Mouse (Mus musculus): ENCODE results near the gene Rtraf. TPM values are rescaled to one million over a fixed set of nuclear protein-coding genes. Genes with fewer than 3 reads are reported as not detected.

The Rtraf gene
- polyA plus RNA-seq, 1 experiment from 2014 or later: 236 TPM

GRCm38 (mm10) chr14:19839600-19840332 lies 16.1 kb upstream of the Rtraf start:
- Histone ChIP-seq H3K4me1 (ENCODE audit: control insufficient read depth, insufficient read depth, low read length) (no peaks in the 10 kb centered on the region), H3K27ac (ENCODE audit: low read depth, low read length) (no peak overlapping the region), H3K4me2 (ENCODE audit: low read depth) (peak overlapping the region; percentile 32), H3K27me3 (ENCODE audit: control insufficient read depth, insufficient read depth, low read length) (no peaks in the 10 kb centered on the region), H3K9ac (ENCODE audit: low read length) (peak overlapping the region; percentile 38), H3K4me3 (ENCODE audit: low read depth, low read length) (no peak overlapping the region), H3K36me3 (ENCODE audit: control insufficient read depth, insufficient read depth, low read length) (no peaks in the 10 kb centered on the region), H3K9me3 (ENCODE audit: control insufficient read depth, low read length) (no peaks in the 10 kb centered on the region)
- DNase-seq (ENCODE audit: low spot score): peak; percentile 63
- peak; percentile 53; the same call in 1 of the 2 replicates for ATAC-seq (ENCODE audit: insufficient read depth, low FRiP score, low TSS enrichment)
- WGBS: 28% methylated on average over 15 of the region's 15 CpGs

DNA sequence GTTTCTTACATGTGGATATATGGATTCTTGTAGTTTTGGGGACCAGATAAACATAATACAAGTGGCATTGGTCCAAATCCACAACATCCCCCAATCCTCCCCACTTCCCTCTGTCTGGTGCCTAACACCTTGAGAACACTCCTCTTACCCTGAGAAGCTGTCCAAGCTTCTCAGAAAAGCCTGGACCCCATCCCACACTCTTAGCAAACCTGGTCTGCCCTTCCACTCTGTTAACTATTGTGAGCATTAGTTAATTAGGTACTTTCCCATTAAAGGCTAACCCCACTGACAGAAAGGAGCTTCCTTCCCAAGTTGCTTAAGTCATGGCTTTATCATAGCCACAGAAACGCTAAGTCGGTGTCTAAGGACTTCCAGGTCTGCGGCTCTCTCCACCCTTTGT lies 12.7 kb upstream of the Rtraf start:
- 93% methylated on average over 3 of the region's 3 CpGs for WGBS
- Histone ChIP-seq H3K9me3 (ENCODE audit: control insufficient read depth, low read length) (no peaks in the 10 kb centered on the region), H3K36me3 (ENCODE audit: control insufficient read depth, insufficient read depth, low read length) (no peaks in the 10 kb centered on the region), H3K9ac (ENCODE audit: low read length) (no peak overlapping the region), H3K27me3 (ENCODE audit: control insufficient read depth, insufficient read depth, low read length) (no peaks in the 10 kb centered on the region), H3K4me1 (ENCODE audit: control insufficient read depth, insufficient read depth, low read length) (no peaks in the 10 kb centered on the region), H3K4me3 (ENCODE audit: low read depth, low read length) (no peak overlapping the region), H3K27ac (ENCODE audit: low read depth, low read length) (no peak overlapping the region), H3K4me2 (ENCODE audit: low read depth) (no peak overlapping the region)
- DNase-seq (ENCODE audit: low spot score) (no peak), ATAC-seq (ENCODE audit: insufficient read depth, low FRiP score, low TSS enrichment) (no peak)

DNA sequence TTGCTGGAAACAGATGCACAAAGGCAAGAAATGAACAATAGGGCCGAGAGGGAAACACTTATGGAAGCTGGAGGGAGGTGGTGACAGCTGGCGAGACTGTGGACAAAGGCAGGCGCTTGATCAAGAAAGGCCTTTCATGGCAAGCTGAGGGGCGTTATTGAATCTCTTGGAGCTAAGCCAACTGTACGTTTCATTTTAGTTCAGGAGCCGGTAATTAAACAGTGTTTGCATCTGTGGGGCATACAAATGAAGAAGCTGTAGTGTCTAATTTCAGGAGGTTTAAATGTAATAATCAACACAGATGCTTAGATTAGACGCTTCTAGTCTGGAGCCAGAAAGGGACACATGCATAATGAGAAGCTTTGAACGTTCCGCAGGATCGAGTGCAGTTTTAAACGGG lies 1.9 kb upstream of the Rtraf start:
- H3K4me3 ChIP-seq (ENCODE audit: low read depth, low read length): no peak overlapping the region
- H3K27me3 ChIP-seq (ENCODE audit: control insufficient read depth, insufficient read depth, low read length): no peaks in the 10 kb centered on the region
- 61% methylated on average over 11 of the region's 11 CpGs for WGBS
- H3K36me3 ChIP-seq (ENCODE audit: control insufficient read depth, insufficient read depth, low read length): peaks cover 5% of the 10 kb centered on the region
- H3K9me3 ChIP-seq (ENCODE audit: control insufficient read depth, low read length): no peaks in the 10 kb centered on the region
- H3K4me1 ChIP-seq (ENCODE audit: control insufficient read depth, insufficient read depth, low read length): peaks cover 9% of the 10 kb centered on the region; the same call in 1 of the 2 replicates
- DNase-seq (ENCODE audit: low spot score) (peak; percentile 53), ATAC-seq (ENCODE audit: insufficient read depth, low FRiP score, low TSS enrichment) (peak; percentile 32; the same call in 1 of the 2 replicates)
- H3K4me2 ChIP-seq (ENCODE audit: low read depth): no peak overlapping the region
- H3K9ac ChIP-seq (ENCODE audit: low read length): peak overlapping the region; percentile 32; the same call in 1 of the 2 replicates
- H3K27ac ChIP-seq (ENCODE audit: low read depth, low read length): peak overlapping the region; percentile 67

DNA sequence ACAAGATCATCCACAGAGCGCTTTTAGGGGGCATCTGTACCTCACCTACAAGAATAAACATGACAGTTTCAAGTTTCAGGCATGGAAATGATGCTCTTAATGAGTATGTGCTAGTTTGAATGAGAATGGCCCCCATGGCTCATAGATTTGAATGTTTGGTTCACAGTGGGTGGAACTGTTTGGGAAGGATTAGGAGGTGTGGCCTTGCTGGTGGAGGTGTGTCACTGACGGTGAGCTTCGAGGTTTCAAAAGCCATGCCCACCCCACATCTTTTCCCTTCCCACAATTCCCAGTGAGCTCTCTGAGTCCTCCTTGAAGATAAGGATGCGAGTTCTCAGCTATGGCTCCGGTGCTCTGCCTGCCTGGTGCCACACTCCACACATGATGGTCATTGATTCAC lies 1.9 kb downstream of the Rtraf start:
- H3K27ac ChIP-seq (ENCODE audit: low read depth, low read length): no peak overlapping the region
- no peaks in the 10 kb centered on the region for H3K27me3 ChIP-seq (ENCODE audit: control insufficient read depth, insufficient read depth, low read length)
- no peaks in the 10 kb centered on the region for H3K9me3 ChIP-seq (ENCODE audit: control insufficient read depth, low read length)
- ATAC-seq (ENCODE audit: insufficient read depth, low FRiP score, low TSS enrichment) (no peak), DNase-seq (ENCODE audit: low spot score) (no peak)
- no peak overlapping the region for H3K4me3 ChIP-seq (ENCODE audit: low read depth, low read length)
- peaks cover 7% of the 10 kb centered on the region for H3K36me3 ChIP-seq (ENCODE audit: control insufficient read depth, insufficient read depth, low read length)
- no peak overlapping the region for H3K9ac ChIP-seq (ENCODE audit: low read length)
- no peak overlapping the region for H3K4me2 ChIP-seq (ENCODE audit: low read depth)
- H3K4me1 ChIP-seq (ENCODE audit: control insufficient read depth, insufficient read depth, low read length): peaks cover 9% of the 10 kb centered on the region; the same call in 1 of the 2 replicates
- 98% methylated on average over 5 of the region's 5 CpGs for WGBS

- Histone ChIP-seq H3K4me2 (ENCODE audit: low read depth) (no peak overlapping the region), H3K27me3 (ENCODE audit: control insufficient read depth, insufficient read depth, low read length) (no peaks in the 10 kb centered on the region), H3K9ac (ENCODE audit: low read length) (no peak overlapping the region), H3K4me3 (ENCODE audit: low read depth, low read length) (no peak overlapping the region), H3K27ac (ENCODE audit: low read depth, low read length) (no peak overlapping the region), H3K36me3 (ENCODE audit: control insufficient read depth, insufficient read depth, low read length) (peaks cover 18% of the 10 kb centered on the region), H3K4me1 (ENCODE audit: control insufficient read depth, insufficient read depth, low read length) (0 out of 2 replicates have a peak, but pooled peaks cover 2% of the 10 kb centered on the region), H3K9me3 (ENCODE audit: control insufficient read depth, low read length) (no peaks in the 10 kb centered on the region)
- ATAC-seq (ENCODE audit: insufficient read depth, low FRiP score, low TSS enrichment): no peak
- whole genome bisulfite sequencing: 18% methylated on average over 1 of the region's 1 CpGs
- peak; percentile 81 for DNase-seq (ENCODE audit: low spot score)
These were observed 5.7 kb downstream of the Rtraf start for GRCm38 (mm10) chr14:19817949-19818348.

GRCm38 (mm10) chr14:19813061-19813460 lies 10.6 kb downstream of the Rtraf start:
- H3K36me3 ChIP-seq (ENCODE audit: control insufficient read depth, insufficient read depth, low read length): peaks cover 13% of the 10 kb centered on the region; the same call in 1 of the 2 replicates
- WGBS: 86% methylated on average over 2 of the region's 2 CpGs

GRCm38 (mm10) chr14:19809934-19810333 lies 13.7 kb downstream of the Rtraf start:
- no peak for DNase-seq (ENCODE audit: low spot score)
- Histone ChIP-seq H3K27me3 (ENCODE audit: control insufficient read depth, insufficient read depth, low read length) (no peaks in the 10 kb centered on the region), H3K9ac (ENCODE audit: low read length) (no peak overlapping the region), H3K9me3 (ENCODE audit: control insufficient read depth, low read length) (no peaks in the 10 kb centered on the region), H3K4me1 (ENCODE audit: control insufficient read depth, insufficient read depth, low read length) (no peaks in the 10 kb centered on the region), H3K4me3 (ENCODE audit: low read depth, low read length) (no peak overlapping the region), H3K27ac (ENCODE audit: low read depth, low read length) (no peak overlapping the region), H3K4me2 (ENCODE audit: low read depth) (no peak overlapping the region), H3K36me3 (ENCODE audit: control insufficient read depth, insufficient read depth, low read length) (peaks cover 8% of the 10 kb centered on the region)
- no peak for ATAC-seq (ENCODE audit: insufficient read depth, low FRiP score, low TSS enrichment)
- WGBS: 84% methylated on average over 10 of the region's 10 CpGs

More at GRCm38 (mm10) chr14:19813061-19813460, 10.6 kb downstream of the Rtraf start:
- Histone ChIP-seq H3K27ac (ENCODE audit: low read depth, low read length) (no peak overlapping the region), H3K4me2 (ENCODE audit: low read depth) (no peak overlapping the region), H3K9ac (ENCODE audit: low read length) (no peak overlapping the region), H3K9me3 (ENCODE audit: control insufficient read depth, low read length) (no peaks in the 10 kb centered on the region), H3K27me3 (ENCODE audit: control insufficient read depth, insufficient read depth, low read length) (no peaks in the 10 kb centered on the region), H3K4me1 (ENCODE audit: control insufficient read depth, insufficient read depth, low read length) (no peaks in the 10 kb centered on the region), H3K4me3 (ENCODE audit: low read depth, low read length) (no peak overlapping the region)
- no peak for DNase-seq (ENCODE audit: low spot score)
- no peak for ATAC-seq (ENCODE audit: insufficient read depth, low FRiP score, low TSS enrichment)

DNA sequence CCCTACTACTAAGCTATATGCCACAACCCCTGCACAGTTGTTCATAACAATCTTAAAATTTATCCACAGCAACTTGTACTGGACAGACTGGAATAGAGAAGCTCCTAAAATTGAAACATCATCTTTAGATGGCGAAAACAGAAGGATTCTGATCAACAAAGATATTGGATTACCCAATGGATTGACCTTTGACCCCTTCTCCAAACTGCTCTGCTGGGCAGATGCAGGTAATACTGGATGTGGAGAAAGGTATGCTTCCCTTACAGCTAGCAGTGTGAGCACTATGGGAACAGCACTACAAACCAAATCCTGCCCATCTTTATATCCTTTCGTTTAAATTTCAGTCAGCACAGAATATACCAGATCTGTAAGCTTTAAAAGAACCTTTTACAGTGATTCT lies 15.8 kb downstream of the Rtraf start:
- no peaks in the 10 kb centered on the region for H3K9me3 ChIP-seq (ENCODE audit: control insufficient read depth, low read length)
- H3K27me3 ChIP-seq (ENCODE audit: control insufficient read depth, insufficient read depth, low read length): no peaks in the 10 kb centered on the region
- ATAC-seq (ENCODE audit: insufficient read depth, low FRiP score, low TSS enrichment): no peak
- peaks cover 2% of the 10 kb centered on the region; the same call in 1 of the 2 replicates for H3K36me3 ChIP-seq (ENCODE audit: control insufficient read depth, insufficient read depth, low read length)
- H3K4me1 ChIP-seq (ENCODE audit: control insufficient read depth, insufficient read depth, low read length): no peaks in the 10 kb centered on the region
- H3K27ac ChIP-seq (ENCODE audit: low read depth, low read length): no peak overlapping the region
- no peak overlapping the region for H3K4me2 ChIP-seq (ENCODE audit: low read depth)
- H3K4me3 ChIP-seq (ENCODE audit: low read depth, low read length): no peak overlapping the region
- H3K9ac ChIP-seq (ENCODE audit: low read length): no peak overlapping the region
- no peak for DNase-seq (ENCODE audit: low spot score)
- 93% methylated on average over 2 of the region's 2 CpGs for WGBS

DNA sequence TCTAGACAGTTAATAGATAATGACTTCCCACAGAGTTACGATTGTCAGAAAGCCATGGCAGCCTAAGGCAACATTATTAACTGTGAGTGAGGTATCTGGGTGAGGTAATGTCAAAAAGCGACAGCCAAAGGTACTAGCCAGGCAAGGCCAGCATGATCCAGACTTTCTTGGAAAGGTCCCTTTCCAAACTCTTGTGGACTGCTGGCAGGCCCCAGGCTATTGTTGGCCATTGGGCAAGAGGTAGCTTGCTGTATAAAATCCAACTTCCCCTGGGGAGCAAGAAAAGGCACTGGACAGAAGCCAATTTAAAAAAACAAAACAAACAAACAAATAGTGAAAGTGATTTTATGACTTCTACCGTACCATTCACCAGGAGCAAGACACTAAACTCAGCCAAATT lies 16.3 kb downstream of the Rtraf start:
- Histone ChIP-seq H3K4me3 (ENCODE audit: low read depth, low read length) (no peak overlapping the region), H3K27ac (ENCODE audit: low read depth, low read length) (no peak overlapping the region), H3K36me3 (ENCODE audit: control insufficient read depth, insufficient read depth, low read length) (peaks cover 2% of the 10 kb centered on the region; the same call in 1 of the 2 replicates), H3K9me3 (ENCODE audit: control insufficient read depth, low read length) (no peaks in the 10 kb centered on the region), H3K9ac (ENCODE audit: low read length) (no peak overlapping the region), H3K4me1 (ENCODE audit: control insufficient read depth, insufficient read depth, low read length) (no peaks in the 10 kb centered on the region), H3K27me3 (ENCODE audit: control insufficient read depth, insufficient read depth, low read length) (no peaks in the 10 kb centered on the region), H3K4me2 (ENCODE audit: low read depth) (no peak overlapping the region)
- no peak for DNase-seq (ENCODE audit: low spot score)
- ATAC-seq (ENCODE audit: insufficient read depth, low FRiP score, low TSS enrichment): no peak
- WGBS: 92% methylated on average over 3 of the region's 3 CpGs

Measured in neural tube, embryonic 11.5 days (tissue).